Mouse (Mus musculus) right cerebral cortex, postnatal 25 days (tissue): ENCODE results near the gene Adam22.

Source experiments
- DNase-seq: peaks from one replicate; pipeline ENCODE4 v3.0.0; 2022

Gene Adam22

DNA sequence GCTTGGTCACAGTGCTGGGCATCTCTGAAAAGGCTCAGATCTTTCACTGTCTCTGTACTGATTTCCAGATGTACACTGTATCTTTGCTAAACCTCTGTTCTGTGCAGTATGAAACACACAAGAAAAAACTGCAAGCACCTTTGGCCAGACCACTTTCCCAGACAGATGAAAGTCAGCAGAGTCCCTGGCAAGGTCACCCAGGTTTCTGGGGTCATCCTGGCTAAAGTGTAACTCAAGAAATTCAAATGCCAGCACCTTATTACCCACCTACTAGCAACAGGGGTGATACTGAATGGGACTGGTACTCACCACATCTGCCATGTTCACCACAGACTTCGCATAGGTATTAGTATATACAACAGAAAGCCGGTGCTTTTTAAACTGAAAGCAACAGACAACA is 221.8 kb downstream of the Adam22 start:
- no peak for DNase-seq

DNA sequence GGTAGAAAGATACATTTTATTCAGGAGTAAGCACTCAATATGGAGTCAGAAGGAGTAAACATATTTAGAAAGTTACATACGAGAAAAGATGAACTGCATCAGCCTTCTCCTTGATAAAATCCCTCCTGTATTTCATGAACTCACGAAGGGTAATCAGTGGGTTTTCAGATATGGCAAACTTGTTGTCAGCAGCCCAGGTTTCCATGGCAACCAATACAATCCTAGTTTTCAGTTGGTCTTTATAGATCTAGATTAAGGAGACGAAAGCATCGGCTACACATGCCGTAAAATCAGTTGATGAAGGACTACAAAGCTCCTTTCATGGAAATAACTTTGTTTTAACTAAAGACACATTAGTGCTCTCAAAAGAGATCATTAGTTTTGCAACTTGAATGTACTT is 222.5 kb downstream of the Adam22 start:
- no peak for DNase-seq

DNA sequence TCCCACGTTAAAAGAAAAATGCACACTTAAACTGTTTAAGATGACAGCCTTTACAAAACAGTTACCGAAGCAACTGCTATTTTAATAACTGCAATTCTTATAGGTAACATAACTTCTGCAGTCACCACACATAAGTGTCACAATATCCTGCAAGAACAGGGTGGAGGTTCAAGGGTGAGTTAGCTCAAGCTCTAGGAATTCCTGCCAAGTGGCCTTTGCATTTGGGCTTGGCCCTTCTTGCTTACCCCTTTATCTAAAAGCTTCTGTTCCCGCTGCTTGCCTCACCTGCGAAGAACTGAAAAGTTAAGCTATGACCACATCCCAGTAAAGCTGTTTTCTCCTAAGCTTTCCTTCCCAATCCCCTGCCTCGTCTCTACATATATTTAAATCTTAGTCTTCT is 235.4 kb downstream of the Adam22 start:
- DNase-seq, result no peak

DNA sequence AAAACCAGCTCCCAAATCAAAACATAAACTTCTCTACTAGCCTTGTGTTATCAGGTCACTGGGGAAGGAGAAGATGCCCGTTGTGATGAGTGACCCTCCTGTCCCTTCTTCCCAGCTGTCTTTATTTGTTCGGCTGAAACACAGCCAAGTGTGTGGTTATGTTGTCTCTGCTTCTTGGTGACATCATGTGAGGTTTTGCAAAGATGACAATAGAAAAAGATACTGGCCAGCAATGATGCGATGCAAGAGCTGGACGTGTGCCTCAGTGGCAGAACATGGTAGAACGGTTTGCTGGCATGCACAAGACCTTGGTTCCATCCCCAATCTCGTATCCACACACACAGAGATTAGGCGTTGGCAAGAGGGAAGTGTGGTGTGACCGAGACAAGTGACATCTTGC is 236.0 kb downstream of the Adam22 start:
- DNase-seq, result no peak

DNA sequence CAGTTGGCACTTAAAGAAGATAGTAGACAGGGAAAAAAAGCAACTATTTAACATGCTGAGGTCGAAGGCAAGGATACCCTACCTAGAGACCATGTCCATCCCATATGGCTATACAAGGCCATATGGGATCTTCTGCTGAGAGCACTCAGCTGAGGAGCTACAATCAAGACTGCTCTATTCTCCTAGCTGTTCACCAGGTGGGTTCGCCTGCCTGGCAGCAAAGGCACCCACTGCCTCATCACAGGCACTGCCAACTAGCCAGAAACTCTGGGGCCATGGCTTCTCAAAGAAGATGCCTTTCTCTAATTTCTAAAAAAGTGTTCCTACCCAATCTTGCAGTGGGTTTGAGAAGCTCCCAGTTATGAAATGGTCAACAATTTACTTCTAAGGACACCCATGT is 238.2 kb downstream of the Adam22 start:
- no peak for DNase-seq

DNA sequence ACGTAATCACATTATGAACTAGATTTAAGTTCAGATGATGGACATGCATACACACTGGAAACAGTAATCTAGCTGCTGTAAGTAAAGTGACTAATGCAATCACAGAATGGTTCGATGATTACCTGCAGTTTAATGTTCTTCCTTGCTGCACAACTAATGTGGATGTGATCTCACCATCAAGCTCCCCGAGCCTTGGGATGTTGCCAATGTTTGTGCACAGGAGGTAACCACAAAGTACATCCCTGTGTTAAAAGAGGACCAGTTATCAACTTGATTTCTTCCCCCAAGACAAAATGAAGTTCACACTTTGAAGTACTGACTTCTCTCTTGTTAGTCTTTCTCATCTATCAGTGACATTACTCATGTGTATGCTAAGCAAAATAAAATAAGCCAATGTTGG is 247.0 kb downstream of the Adam22 start:
- no peak for DNase-seq

DNA sequence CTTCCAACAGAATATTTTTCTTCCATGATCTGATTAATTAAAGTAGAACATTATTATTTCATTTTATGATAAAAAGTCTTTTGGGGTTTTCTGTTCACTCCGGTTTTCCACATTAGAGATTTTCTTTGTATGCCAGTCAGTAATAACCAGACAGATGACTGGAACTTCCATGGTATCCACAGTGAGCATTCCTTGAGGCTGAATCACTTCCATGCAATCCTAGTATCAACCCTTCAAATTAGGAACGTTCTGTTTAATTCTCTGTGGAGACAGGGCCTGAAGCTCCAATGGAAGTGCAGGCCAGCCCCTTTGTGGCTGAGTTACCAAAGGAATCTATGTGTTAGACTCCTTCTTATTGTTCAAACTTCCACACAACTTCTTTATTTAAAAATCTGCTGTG is 247.9 kb downstream of the Adam22 start:
- no peak for DNase-seq

DNA sequence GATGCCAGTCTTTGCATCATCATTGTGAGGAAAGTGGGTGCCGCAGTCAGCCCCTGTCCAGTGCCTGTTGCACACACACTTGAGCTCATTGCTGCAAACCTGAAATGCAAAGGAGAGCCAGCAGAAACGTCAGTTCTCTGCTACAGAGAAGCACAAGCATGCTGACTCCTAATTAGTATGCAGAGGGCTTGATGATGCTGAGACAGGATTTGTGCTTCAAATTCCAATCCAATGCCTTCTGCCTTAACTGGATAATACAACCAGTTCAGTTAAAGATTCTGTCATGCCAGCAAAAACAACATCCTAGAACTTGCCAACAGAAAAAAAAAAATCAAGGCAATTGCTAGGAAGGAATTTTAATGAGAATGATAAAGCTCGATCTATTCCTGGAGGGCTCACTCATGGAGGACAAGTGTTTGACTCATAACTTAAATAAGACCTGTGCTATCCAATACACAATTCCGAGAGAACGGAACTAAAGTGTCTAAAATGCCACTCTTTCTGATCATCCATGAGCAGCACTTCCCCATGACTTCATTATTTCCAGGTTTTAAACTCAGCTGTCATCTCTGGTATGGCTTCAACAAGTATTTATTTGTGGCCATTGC is 251.3 kb downstream of the Adam22 start:
- DNase-seq, result no peak

DNA sequence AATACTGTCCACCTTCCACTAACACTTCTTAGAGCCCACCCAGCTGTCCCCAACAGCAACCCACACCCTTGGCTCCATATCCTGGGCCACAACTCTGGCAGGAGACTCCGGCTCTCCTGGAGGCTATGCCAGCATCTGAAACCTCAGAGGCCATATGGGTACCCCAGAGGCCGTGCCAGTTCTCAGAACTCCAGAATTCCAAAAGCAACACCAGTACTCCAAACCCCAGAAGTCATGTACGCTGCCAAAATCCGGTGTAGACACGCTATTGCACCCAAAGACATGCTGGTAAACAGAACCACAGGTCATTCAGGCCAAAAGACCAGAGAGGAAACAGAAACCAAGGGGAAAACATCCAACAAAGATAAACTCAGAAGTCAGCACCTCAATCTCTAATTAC is 255.7 kb downstream of the Adam22 start:
- no peak for DNase-seq

DNA sequence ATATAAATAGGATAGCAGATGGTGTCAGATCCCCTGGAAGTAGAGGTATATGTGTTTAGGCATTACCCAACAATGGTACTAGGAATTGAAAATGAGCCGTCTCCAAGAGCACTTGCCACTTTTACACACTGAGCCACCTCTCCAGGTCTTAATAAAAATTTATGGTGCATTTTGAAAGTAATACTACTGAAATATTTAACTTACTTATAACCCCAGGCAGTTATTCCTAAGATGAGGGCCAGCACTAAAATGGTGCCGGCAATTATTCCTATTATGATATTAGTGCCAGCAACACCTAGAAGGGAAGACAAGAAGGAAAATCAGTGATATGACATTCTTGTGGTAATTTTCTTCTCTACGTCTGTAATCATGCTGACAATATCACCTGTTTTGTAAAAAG is 256.3 kb downstream of the Adam22 start:
- no peak for DNase-seq

DNA sequence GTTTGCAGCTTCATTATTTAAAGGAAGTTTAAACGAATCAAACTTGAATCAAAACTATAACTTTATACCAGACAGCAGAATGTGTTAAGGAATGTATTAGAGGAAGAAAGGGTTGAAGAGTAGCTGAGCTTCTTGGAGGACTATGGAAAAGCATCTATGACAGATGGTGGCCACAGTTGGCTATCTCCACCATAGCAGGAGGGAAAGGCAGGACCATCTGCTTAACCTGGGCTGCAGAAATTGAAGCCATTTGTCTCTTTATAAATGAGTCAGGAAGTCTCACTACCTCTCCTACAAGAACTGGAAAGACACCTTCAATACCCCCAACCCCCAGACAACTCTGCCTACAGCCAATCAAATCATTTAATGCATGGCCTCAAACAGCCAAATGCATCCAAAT is 272.3 kb downstream of the Adam22 start:
- DNase-seq, result no peak

DNA sequence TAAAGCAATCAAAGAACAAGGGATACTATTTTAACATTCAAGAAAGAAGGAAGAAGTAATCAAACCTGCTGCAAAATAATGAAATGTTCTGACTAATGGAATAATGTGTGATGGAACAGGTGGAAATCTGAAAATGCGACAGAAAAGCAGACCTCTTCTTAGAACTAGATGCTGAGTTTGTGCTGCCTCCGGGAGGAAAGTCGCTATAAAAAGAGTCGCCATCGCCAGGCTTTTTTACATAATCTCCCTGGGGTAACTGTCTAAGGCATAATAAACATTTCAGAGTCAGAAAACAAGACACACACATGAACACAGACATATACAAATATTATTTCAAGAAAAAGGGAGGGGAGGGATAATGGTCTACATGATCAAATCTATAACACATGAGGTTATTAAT is 273.0 kb downstream of the Adam22 start:
- no peak for DNase-seq

DNA sequence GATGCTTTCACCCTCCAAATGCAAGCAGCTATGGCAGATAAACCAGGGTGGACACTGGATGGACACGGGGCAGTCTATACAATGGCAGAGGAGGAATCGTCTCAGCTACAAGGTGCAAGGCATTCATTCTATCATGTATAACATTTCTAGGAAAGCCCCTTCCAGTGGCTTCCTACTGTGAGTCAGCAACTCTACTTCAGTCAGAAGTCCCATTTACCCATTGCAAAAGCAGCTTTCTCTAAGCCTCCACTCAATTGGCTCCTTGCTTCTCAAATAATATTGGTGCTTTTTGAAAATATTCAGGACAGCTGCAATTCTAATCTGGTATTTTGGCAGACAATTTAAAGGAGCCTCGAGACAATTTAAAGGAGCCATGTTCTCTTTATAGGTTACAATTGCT is 279.8 kb downstream of the Adam22 start:
- DNase-seq, result no peak

DNA sequence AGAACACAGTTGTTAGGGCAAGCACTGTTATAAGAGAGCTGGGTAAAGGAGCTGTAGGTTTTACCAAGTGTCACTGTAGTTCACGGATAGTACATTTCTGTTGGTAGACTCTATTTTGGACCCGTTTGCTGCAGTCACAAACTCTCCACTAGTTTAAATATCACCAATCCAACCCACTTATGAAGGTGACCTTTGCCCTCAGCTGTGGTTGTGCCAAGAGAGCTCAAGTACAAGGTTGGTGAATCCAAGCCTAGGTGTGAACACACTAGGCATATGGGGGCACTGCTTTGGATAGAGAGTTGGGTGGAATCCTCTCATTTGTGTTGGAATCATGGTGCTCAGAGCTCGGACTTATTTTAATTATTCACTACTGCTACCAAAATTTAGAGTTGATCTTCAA is 282.3 kb downstream of the Adam22 start:
- no peak for DNase-seq

DNA sequence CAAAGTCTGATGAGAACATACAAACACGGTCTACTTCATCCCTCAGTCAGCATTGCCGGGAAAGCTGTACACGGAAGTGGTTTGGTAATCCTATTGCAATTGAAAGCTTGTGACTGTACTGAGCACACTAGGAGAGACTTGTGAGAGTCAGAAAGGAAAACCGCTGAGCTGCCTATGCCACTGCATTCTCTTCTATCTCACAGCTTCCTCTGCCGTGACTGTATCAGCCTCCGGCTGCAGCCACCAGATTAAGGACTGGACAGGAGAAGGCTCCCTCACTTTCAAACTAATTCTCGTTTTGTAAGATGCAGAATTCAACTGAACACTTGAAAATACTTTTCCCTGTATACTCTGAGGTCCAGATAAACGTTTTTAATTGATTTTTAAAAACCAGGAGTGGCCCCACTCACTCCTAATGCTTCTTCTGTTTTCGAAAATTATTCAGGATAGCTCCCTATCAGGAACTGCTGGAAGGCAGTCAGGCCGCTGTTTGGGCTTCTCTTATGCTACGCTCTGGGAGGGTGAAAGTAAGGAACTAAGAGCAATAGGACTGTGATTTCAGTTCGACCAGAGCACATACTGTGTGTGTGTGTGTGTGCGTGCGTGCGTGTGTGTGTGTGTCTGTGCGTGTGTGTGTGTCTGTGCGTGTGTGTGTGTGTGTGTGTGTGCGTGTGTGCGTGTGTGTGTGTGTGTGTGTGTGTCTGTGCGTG is 285.0 kb downstream of the Adam22 start:
- DNase-seq, result no peak

DNA sequence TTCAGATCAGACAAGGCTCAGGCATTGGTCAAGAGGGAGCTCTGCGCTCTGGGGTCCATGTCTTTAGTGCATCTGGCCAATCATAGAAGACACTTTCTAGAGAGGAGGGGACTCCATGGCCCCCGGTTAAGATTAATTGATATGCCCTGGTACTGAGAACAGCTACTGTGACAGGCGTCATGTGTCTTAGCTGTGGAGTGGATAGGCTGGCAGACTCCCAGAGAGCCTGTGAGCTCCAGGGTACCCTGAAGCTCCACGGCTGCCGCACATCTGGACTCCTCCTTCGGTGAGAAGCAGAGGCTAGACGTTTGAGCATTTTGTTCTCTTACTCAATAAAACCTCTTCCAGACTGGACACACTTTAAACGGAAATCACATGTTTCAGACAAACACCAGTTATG is 290.5 kb downstream of the Adam22 start:
- DNase-seq, result no peak

DNA sequence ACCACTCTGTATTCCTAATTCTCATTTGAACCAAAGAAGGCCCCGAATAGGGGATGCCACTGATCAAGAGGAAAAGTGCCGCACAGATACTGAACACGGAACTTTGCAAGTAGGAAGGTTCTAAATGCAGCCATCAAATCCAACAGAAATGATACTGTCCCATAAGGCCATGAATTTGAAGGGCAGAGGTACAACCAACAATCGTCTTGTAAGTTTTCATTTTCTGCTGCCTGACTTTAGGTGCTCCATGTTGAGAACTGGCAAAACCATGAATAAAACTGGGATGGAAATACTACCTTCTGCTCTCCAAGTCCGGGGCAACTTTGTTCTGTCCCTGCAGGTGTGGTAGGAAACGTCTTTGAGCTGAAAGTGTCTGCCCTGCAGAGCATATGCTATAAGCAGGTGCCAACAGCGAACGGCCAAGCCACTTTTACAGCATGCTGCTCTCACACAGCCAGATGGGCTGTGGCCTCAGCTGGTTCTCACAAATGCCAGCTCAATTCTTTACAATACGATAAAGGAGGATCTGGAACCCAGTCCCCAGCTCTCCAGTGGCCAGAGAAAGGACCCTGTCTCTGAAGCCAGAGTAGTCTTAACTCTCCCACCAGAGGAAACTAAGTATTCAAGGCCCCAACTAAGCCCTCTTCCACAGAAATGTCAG is 293.9 kb downstream of the Adam22 start:
- no peak for DNase-seq

DNA sequence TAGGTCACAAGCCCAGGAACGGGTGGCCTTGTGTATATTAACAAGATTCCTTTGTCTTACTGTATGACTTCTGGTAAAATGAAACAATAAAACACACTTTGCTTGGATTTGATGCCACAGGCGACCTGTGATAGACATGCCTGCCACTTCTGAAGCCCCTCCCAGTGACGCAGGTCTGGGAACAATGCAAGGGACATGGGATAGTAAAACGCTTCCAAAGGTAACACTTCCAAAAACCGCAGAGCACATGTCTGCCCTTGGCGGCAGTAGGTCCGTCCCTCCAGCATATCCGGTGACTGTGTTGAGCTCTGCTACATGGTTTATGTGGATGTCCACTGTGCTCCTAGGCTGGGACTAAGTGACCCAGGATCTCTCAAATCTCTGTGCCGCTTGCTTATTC is 294.6 kb downstream of the Adam22 start:
- no peak for DNase-seq

DNA sequence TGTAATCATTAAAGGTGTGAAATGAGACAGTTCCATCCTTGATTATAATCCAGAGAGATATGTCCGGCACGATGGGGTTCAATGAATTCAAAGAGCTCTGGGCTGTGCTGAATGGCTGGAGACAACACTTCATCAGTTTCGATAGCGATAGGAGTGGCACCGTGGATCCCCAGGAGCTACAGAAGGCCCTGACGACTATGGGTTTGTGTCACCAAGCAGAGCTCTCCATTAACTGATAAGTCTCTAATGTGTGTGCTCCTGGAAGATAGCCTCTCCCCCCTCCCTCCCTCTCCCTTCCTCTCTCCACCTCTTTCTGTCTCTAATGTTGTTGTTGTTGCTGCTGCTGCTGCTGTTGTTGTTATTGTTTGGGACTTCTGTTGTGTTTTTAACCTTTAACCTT is 304.8 kb downstream of the Adam22 start:
- DNase-seq, result no peak

DNA sequence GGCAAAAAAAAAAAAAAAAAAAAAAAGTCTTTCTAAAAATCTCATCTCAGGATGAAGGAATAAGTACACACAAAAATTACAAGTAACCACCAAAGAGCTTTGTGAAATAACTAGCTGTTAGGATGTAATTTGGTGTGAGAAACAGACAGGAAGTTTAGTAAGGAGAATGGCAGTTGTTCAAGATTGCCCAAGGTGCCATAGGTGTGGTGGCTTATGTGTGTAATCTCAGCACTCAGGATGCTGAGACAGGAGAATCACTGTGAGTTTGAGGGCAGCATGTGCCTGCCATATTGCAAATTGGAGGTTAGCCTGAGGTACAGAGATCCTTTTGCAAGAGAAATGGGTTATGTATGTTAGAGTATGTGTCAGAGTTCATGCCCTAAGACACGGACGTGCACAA is 305.5 kb downstream of the Adam22 start:
- no peak for DNase-seq

DNA sequence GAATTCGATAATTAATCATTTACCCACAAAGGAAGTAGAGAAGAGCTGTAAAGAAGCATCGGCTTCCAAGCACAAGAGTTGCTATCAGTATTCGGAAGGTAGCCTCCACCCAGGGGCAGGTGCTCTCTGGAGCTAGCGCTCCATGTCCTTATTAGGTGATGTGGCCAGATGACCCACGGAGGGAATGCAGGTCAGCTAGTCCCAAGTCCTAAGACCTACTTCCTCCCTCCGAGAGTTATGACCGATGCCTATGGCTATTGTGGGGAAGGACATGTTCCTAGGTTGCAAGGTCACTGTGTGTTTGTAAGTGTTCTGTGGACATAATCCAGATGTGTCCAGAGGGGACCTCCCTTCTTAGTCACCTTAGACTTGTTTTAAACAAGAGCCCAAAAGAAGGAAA is 309.9 kb downstream of the Adam22 start:
- DNase-seq, result no peak

DNA sequence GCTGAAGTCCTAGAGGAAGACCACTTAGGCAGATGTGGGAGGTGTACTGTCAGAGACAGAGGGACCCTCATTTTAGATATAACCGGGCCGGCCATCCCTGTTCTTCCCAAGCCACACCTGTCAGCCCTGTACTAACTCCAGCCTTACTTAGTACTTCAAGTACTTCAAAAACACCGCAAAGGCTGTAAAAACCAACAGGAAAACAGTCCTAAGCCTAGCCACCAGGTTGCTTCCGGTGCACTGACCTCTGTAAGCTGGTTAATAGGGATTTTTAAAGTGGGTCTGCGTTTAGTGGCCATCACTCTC is 311.0 kb downstream of the Adam22 start:
- no peak for DNase-seq

DNA sequence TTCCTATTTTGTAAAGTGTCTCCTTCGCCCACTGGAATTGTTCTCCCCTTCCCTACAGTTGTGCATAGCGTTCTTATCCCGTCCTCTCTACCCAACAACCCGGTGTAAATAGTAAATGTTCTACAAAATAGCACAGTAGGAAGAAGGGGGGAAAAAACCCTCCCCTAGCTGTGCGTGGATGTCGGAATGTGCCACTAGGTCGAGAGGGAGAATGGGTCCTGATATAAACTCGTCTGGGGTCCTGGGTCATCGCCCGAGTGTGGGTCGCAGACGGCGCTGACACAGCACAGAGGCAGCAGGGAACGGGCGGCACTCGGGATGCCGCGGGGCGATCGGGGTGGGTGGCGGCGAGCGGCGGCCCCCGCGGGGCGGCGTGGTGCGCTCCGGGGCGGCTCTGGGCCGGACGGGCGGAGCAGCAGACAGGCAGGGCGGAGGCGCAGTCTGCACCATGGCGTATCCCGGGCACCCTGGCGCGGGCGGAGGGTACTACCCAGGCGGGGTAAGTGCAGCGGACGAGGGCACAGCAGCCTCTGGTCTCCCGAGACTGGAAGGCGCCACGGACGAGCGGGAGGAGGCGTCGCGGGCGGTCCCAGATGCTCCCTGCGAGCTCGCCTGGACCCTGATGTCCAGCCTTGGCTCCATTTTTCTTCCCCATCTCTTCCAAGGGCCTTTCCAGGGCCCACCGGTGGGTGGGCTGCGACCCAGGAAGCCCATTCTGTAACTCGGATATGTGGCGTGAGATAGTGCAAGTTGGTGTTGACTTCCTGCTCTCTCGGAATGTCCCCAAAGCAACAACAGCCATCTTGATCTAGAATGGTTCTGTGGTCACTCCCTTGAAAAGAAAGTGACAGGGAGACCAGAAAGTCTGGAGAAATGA is 311.6 kb downstream of the Adam22 start:
- peak; percentile 84 for DNase-seq

DNA sequence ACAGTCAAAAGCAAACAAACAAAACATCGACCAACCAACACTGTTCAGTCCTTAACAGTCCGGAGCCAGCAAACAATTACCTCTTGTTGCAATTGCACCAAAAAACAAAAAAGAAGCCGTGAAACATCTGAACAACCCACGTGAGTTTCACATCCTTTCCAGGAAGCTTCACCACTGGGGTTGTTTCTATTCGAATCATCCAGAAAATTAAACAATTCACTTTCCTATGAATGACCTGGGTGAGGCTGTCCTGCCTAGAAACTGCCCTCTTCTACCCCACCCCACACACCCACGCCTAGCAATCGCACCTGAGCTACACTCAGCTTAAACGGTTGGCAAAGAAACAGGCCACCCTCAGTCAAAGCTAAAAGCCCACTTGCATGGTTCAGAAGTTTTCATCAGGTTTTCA is 312.2 kb downstream of the Adam22 start:
- no peak for DNase-seq
